ENCODE assay signal across 21 mouse cellular contexts in the genomic region with DNA sequence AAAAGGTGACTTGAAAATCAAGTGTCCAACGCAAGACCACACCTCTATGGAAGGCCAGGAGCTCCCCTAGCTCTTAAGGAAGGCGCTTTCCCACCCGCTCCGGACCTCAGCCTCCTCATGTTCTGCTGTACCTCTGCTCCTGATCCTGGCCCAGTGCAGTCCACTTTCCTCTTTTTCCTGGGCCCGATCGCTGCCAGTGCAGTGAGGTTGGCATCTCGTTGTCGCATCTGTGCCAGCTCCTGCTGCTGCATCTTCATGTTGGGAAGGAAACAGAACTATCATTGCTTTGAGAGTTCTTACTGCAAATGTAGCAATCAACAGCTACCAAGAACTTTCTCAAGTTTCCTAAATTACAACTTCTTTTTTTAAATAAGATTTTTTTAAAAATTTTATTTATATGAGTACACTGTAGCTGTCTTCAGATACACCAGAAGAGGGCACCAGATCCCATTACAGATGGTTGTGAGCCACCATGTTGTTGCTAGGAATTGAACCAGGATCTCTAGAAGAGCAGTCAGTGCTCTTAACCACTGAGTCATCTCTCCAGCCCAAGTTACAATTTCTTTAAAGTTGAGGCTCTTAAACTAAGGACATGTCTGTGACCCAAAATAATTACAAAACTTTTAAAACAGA. TPM values are rescaled to one million over a fixed set of nuclear protein-coding genes. Genes with fewer than 3 reads are reported as not detected.
A peak's percentile ranks its signal among the peaks of the same experiment; 100 is the strongest.
DNase-seq lines count a peak whose midpoint lies in the region; ATAC-seq and TF ChIP-seq lines count a peak whose summit lies in the region.
"Had no signal": no experiment of that assay in that cellular context is flagged by ENCODE, and none has a peak within 500 bp of the region (broad histone marks: within the 10 kb centered on the region; RNA-seq: fewer than 3 reads in every experiment).

No protein-coding gene starts in this region.

- WGBS in intestine, postnatal 0 days: 93% methylated on average over 8 of the region's 8 CpGs
- 93% methylated on average over 8 of the region's 8 CpGs for WGBS in intestine, embryonic 16.5 days
- 96% methylated on average over 8 of the region's 8 CpGs for WGBS in lung, embryonic 14.5 days

- 0 out of 2 replicates have a peak, but pooled peaks have one; percentile 21 for TF ChIP-seq CTCF in intestine, postnatal 0 days (IDR thresholded peaks at IDR 0.05; ENCODE audit: low read depth)
- TF ChIP-seq CTCF in lung, embryonic 14.5 days (IDR thresholded peaks at IDR 0.05; ENCODE audit: low read depth): 0 out of 2 replicates have a peak, but pooled peaks have one; percentile 8

- peaks cover 85% of the 10 kb centered on the region for H3K36me3 ChIP-seq in intestine, postnatal 0 days (ENCODE audit: control insufficient read depth, insufficient read depth)
- H3K36me3 ChIP-seq in intestine, embryonic 16.5 days (ENCODE audit: control insufficient read depth, insufficient read depth, low read length): peaks cover 31% of the 10 kb centered on the region
- peaks cover 55% of the 10 kb centered on the region for H3K36me3 ChIP-seq in lung, embryonic 14.5 days (ENCODE audit: insufficient read depth)

- H3K27me3 ChIP-seq in intestine, postnatal 0 days (replicated peaks; ENCODE audit: control insufficient read depth, insufficient read depth, low read length): no peaks in the 10 kb centered on the region
- H3K27me3 ChIP-seq in intestine, embryonic 16.5 days (replicated peaks; ENCODE audit: control insufficient read depth, insufficient read depth, low read length): no peaks in the 10 kb centered on the region
- H3K27me3 ChIP-seq in lung, embryonic 14.5 days (ENCODE audit: insufficient read depth, low read length): no peaks in the 10 kb centered on the region
- H3K27me3 ChIP-seq: hindbrain, embryonic 13.5 days; intestine, embryonic 15.5 days; liver, embryonic 13.5 days; megakaryocyte, embryonic 14.5 days; midbrain, embryonic 15.5 days had no signal

- no peaks in the 10 kb centered on the region for H3K4me1 ChIP-seq in intestine, postnatal 0 days (replicated peaks; ENCODE audit: control insufficient read depth, insufficient read depth, low read length)
- H3K4me1 ChIP-seq in intestine, embryonic 16.5 days (ENCODE audit: control insufficient read depth, insufficient read depth, low read length): no peaks in the 10 kb centered on the region
- H3K4me1 ChIP-seq in lung, embryonic 14.5 days (ENCODE audit: insufficient read depth): no peaks in the 10 kb centered on the region
- H3K4me1 ChIP-seq: hindbrain, embryonic 13.5 days; intestine, embryonic 15.5 days; liver, embryonic 13.5 days; midbrain, embryonic 15.5 days had no signal

- H3K9ac ChIP-seq in intestine, postnatal 0 days (ENCODE audit: low read depth, low read length): no peak overlapping the region
- no peak overlapping the region for H3K9ac ChIP-seq in intestine, embryonic 16.5 days (ENCODE audit: low read depth, low read length)
- no peak overlapping the region for H3K9ac ChIP-seq in lung, embryonic 14.5 days
- H3K9ac ChIP-seq: hindbrain, embryonic 13.5 days; intestine, embryonic 15.5 days; liver, embryonic 13.5 days; midbrain, embryonic 15.5 days had no signal

- no peaks in the 10 kb centered on the region for H3K9me3 ChIP-seq in intestine, postnatal 0 days (ENCODE audit: control insufficient read depth)
- no peaks in the 10 kb centered on the region for H3K9me3 ChIP-seq in intestine, embryonic 16.5 days (ENCODE audit: control insufficient read depth, low read length)
- H3K9me3 ChIP-seq in lung, embryonic 14.5 days (ENCODE audit: low read depth, low read length): no peaks in the 10 kb centered on the region
- H3K9me3 ChIP-seq: hindbrain, embryonic 13.5 days; intestine, embryonic 15.5 days; liver, embryonic 13.5 days; midbrain, embryonic 15.5 days had no signal

- no peak for ATAC-seq in intestine, postnatal 0 days
- ATAC-seq in intestine, embryonic 16.5 days: no peak
- no peak for ATAC-seq in lung, embryonic 14.5 days (ENCODE audit: insufficient read depth)
- ATAC-seq: forebrain, embryonic 16.5 days; intestine, embryonic 15.5 days; midbrain, embryonic 15.5 days had no signal

- no peak overlapping the region for H3K27ac ChIP-seq in intestine, postnatal 0 days (ENCODE audit: low read depth, low read length)
- H3K27ac ChIP-seq in intestine, embryonic 16.5 days (ENCODE audit: low read length): no peak overlapping the region
- H3K27ac ChIP-seq in lung, embryonic 14.5 days (ENCODE audit: low read depth): no peak overlapping the region
- H3K27ac ChIP-seq: hindbrain, embryonic 13.5 days; intestine, embryonic 15.5 days; liver, embryonic 13.5 days; midbrain, embryonic 15.5 days had no signal

- H3K4me2 ChIP-seq in intestine, postnatal 0 days (replicated peaks; ENCODE audit: low read depth): no peak overlapping the region
- no peak overlapping the region for H3K4me2 ChIP-seq in intestine, embryonic 16.5 days (ENCODE audit: low read depth, low read length)
- H3K4me2 ChIP-seq in lung, embryonic 14.5 days: no peak overlapping the region
- H3K4me2 ChIP-seq: heart, embryonic 11.5 days; hindbrain, embryonic 13.5 days; intestine, embryonic 15.5 days; liver, embryonic 13.5 days; midbrain, embryonic 15.5 days had no signal

- DNase-seq in cerebellum, postnatal 10 days: peak; percentile 77 to 78
- DNase-seq in cerebellum, adult 8-10 months: no peak
- DNase-seq in lung, embryonic 14.5 days: no peak
- no peak for DNase-seq in lung, postnatal 36 days
- DNase-seq in induced T-regulatory cell, adult 2 months (ENCODE audit: low read depth): peak; percentile 13
- DNase-seq in kidney, postnatal 25 days: no peak
- DNase-seq: adrenal gland, adult 2 months; heart, postnatal 10 days; liver, embryonic 13.5 days; lung, postnatal 10 days; retina, postnatal 1 day; right cerebral cortex, postnatal 4 days had no signal

- H3K4me3 ChIP-seq in intestine, postnatal 0 days (ENCODE audit: low read depth, low read length): no peak overlapping the region
- H3K4me3 ChIP-seq in intestine, embryonic 16.5 days (ENCODE audit: low read length): no peak overlapping the region
- no peak overlapping the region for H3K4me3 ChIP-seq in lung, embryonic 14.5 days (ENCODE audit: low read depth, low read length)
- H3K4me3 ChIP-seq: erythroblast, embryonic 14.5 days; hindbrain, embryonic 13.5 days; intestine, embryonic 15.5 days; liver, embryonic 13.5 days; midbrain, embryonic 15.5 days had no signal

RNA-seq across cellular contexts. Expression of gene Taf4, which starts 55.3 kb away (rescaled TPM):
- polyA plus RNA-seq in intestine, postnatal 0 days (2015; fragmentation: Nextera tagmentation; extraction: Ambion mirVana): 2.3 and 3.0 TPM in 2 replicates
- 1.8 and 2.5 TPM in 2 replicates for polyA plus RNA-seq in intestine, embryonic 16.5 days (2015; fragmentation: Nextera tagmentation; extraction: Ambion mirVana)
- polyA plus RNA-seq in lung, embryonic 14.5 days (2014; fragmentation: Nextera tagmentation; extraction: Ambion mirVana): 4.6 and 5.5 TPM in 2 replicates

Comparison
In these comparisons a context has a peak if more than half of its experiments do, and no peak if none do; other contexts are left out.
1. DNase-seq: peak in cerebellum, postnatal 10 days (2 of 2) and induced T-regulatory cell, adult 2 months (single experiment); none in cerebellum, adult 8-10 months (single experiment), lung, embryonic 14.5 days (single experiment), lung, postnatal 36 days (single experiment) and kidney, postnatal 25 days (0 of 2).